Mouse (Mus musculus) myocyte (in vitro differentiated cells): Measurements from ENCODE around the gene Alg12. TPM values are rescaled to one million over a fixed set of nuclear protein-coding genes. Genes with fewer than 3 reads are reported as not detected.

ENCODE experiments used
- H3K27me3 ChIP-seq: one replicate; pipeline ENCODE4 v1.6.1; 2011; ENCODE audit not compliant: control insufficient read depth, insufficient read depth, insufficient read length
- H3K36me3 ChIP-seq: one replicate; pipeline ENCODE4 v1.6.1; 2011; ENCODE audit not compliant: control insufficient read depth, insufficient read depth
- H3K4me2 ChIP-seq: one replicate; pipeline ENCODE4 v1.6.1; 2011; ENCODE audit warnings: low read depth, control low read depth
- H3K4me3 ChIP-seq: one replicate; pipeline ENCODE4 v1.5.1; 2011; ENCODE audit warnings: mild to moderate bottlenecking, control low read depth, moderate library complexity
- H3K79me2 ChIP-seq: one replicate; pipeline ENCODE4 v1.6.1; 2011; ENCODE audit not compliant: control insufficient read depth, insufficient read depth
- H3ac ChIP-seq: one replicate; pipeline ENCODE4 v1.6.1; 2011; ENCODE audit not compliant: control insufficient read depth, insufficient read length
- CEBPB ChIP-seq: IDR thresholded peaks from 2 replicates; pipeline ENCODE4 v1.6.1; 2011; ENCODE audit warnings: mild to moderate bottlenecking, moderate library complexity; ENCODE audit not compliant: poor library complexity, insufficient read depth, severe bottlenecking
- E2F4 ChIP-seq: IDR thresholded peaks from one replicate; pipeline ENCODE4 v1.6.1; 2011; ENCODE audit warnings: mild to moderate bottlenecking, control low read depth, moderate library complexity; ENCODE audit not compliant: insufficient read depth
- MAX ChIP-seq: IDR thresholded peaks from one replicate; pipeline ENCODE4 v1.6.1; 2011; ENCODE audit warnings: low read depth, mild to moderate bottlenecking, control low read depth
- MYOD1 ChIP-seq, 3 experiments: IDR thresholded peaks; one replicate each; pipeline ENCODE4 v1.6.1; 2011; ENCODE audit warnings: control low read depth in 2 of 3, low read depth in 2 of 3, mild to moderate bottlenecking in 2 of 3, moderate library complexity in 1 of 3; ENCODE audit not compliant: insufficient read length in 2 of 3, control insufficient read depth in 1 of 3
- MYOG ChIP-seq, 3 experiments: IDR thresholded peaks; one replicate each; pipeline ENCODE4 v1.6.1; 2011; ENCODE audit warnings: control low read depth in 2 of 3, low read depth in 2 of 3, mild to moderate bottlenecking in 2 of 3; ENCODE audit not compliant: insufficient read length in 2 of 3, control insufficient read depth in 1 of 3, insufficient read depth in 1 of 3
- POLR2A ChIP-seq: IDR thresholded peaks from one replicate; pipeline ENCODE4 v1.6.1; 2011; ENCODE audit warnings: low read depth, mild to moderate bottlenecking, control low read depth, moderate library complexity; ENCODE audit not compliant: insufficient read length
- POLR2AphosphoS2 ChIP-seq: IDR thresholded peaks from one replicate; pipeline ENCODE4 v1.6.1; 2011; ENCODE audit warnings: low read depth, control low read depth; ENCODE audit not compliant: insufficient read length
- REST ChIP-seq: IDR thresholded peaks from one replicate; pipeline ENCODE4 v1.6.1; 2011; ENCODE audit warnings: mild to moderate bottlenecking, control low read depth, moderate library complexity; ENCODE audit not compliant: insufficient read depth, insufficient read length
- SRF ChIP-seq: IDR thresholded peaks from one replicate; pipeline ENCODE4 v1.6.1; 2011; ENCODE audit warnings: low read depth; ENCODE audit not compliant: control insufficient read depth, insufficient read length
- TCF12 ChIP-seq: IDR thresholded peaks from one replicate; pipeline ENCODE4 v1.6.1; 2011; ENCODE audit warnings: mild to moderate bottlenecking, control low read depth; ENCODE audit not compliant: poor library complexity, insufficient read depth, severe bottlenecking
- TCF3 ChIP-seq: IDR thresholded peaks from one replicate; pipeline ENCODE4 v1.6.1; 2011; ENCODE audit warnings: low read depth, control low read depth; ENCODE audit not compliant: insufficient read length
- USF1 ChIP-seq: IDR thresholded peaks from one replicate; pipeline ENCODE4 v1.6.1; 2011; ENCODE audit warnings: low read depth, mild to moderate bottlenecking, control low read depth, moderate library complexity
- polyA plus RNA-seq: library from polyadenylated mRNA; unstranded; fragments of >200 nt; fragmentation: generic; extraction: Trizol; gene quantifications from one replicate; pipeline ENCODE4 v1.2.1, GENCODE M21; 2012; ENCODE audit warnings: missing spikeins

Alg12 gene
- polyA plus RNA-seq, 1 experiment = 15.0 TPM

DNA sequence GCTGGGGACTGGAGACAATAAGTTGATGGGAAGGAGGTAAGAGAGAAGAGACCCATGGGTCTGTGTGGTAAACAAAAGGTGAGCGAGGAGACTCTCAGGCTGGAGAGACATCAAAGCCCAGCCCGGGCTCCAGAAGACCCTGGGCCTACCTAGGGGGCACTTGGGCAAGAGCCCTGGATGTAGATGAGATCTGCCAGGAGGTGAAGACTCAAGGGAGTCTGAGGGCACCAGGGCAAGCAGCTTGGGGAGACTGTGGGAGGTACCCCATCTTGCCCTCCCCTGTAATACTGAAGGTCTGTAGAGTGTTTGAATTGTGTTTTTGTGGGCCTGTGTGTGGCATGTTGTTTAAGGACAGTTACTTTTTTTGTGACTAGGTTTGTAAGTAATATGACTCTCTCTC is 39.6 kb upstream of the Alg12 start:
- Histone ChIP-seq H3K36me3 (no peaks in the 10 kb centered on the region), H3K79me2 (no peaks in the 10 kb centered on the region)
- TF ChIP-seq MAX = no peak
- no peak for TF ChIP-seq TCF12
- no peak for TF ChIP-seq TCF3
- TF ChIP-seq SRF = no peak
- no peak for TF ChIP-seq POLR2A
- TF ChIP-seq REST = no peak

DNA sequence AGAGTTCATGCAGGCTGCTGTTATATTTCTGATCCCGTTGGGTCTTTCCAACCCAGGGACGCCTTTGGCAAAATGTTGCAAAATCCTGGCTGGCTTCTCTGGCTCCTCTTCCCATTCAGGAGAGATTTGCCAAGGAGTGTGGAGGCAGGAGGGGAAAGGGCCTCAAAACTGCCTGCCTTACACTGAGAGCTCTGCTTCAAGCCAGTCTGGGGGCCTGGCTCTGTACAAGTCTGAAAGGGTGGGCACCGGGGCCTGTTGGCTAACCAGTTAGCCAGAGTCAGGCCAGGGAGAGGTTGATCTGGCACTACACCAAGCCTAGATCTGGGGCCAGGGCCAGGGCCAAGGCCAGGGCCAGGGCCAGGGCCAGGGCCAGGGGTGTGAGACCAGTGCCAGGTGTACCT is 39.0 kb upstream of the Alg12 start:
- H3K4me2 ChIP-seq = no peak overlapping the region
- no peaks in the 10 kb centered on the region for H3K79me2 ChIP-seq
- no peak overlapping the region for H3K4me3 ChIP-seq
- TF ChIP-seq CEBPB = no peak
- TF ChIP-seq REST = no peak
- TF ChIP-seq TCF3 = no peak
- TF ChIP-seq MYOD1 (IDR thresholded peaks at IDR 0.05; ENCODE audit: control insufficient read depth in 1 of 3, insufficient read length in 2 of 3, low read depth in 2 of 3) = no peak
- no peak for TF ChIP-seq E2F4
- TF ChIP-seq MYOG (IDR thresholded peaks at IDR 0.05; ENCODE audit: control insufficient read depth in 1 of 3, insufficient read depth in 1 of 3, insufficient read length in 2 of 3, low read depth in 2 of 3) = no peak
- TF ChIP-seq SRF = no peak
- TF ChIP-seq POLR2A = no peak
- no peak for TF ChIP-seq MAX
- no peaks in the 10 kb centered on the region for H3K36me3 ChIP-seq
- H3ac ChIP-seq = no peak overlapping the region
- H3K27me3 ChIP-seq = no peaks in the 10 kb centered on the region

More for the DNA sequence above, 39.6 kb upstream of the Alg12 start:
- Histone ChIP-seq H3ac (no peak overlapping the region), H3K4me2 (no peak overlapping the region), H3K4me3 (no peak overlapping the region), H3K27me3 (no peaks in the 10 kb centered on the region)

DNA sequence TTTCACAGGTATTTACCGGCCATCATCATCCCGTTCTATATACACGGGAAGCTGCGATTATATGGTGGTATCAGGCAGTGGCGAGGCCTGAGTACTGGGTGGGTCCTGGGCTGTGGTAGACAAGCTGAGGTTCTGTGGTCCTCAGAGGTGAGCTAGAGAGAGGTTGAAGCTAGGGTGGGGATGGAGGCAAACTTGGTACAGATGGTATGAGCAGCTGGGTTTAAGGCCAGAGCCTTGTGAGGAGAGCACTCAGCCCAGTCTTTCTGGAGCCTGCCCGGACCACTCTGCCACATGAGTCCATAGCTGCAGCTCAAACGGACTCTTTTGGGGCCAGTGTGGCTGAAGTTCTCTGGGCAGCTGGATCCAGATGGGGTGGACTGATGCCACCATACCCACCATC is 38.2 kb upstream of the Alg12 start:
- TF ChIP-seq MYOD1 (IDR thresholded peaks at IDR 0.05; ENCODE audit: control insufficient read depth in 1 of 3, insufficient read length in 2 of 3, low read depth in 2 of 3) (no peak), SRF (no peak), TCF12 (no peak), POLR2A (no peak), E2F4 (no peak), USF1 (no peak), CEBPB (no peak), REST (no peak), MAX (no peak), MYOG (IDR thresholded peaks at IDR 0.05; ENCODE audit: control insufficient read depth in 1 of 3, insufficient read depth in 1 of 3, insufficient read length in 2 of 3, low read depth in 2 of 3) (no peak), POLR2AphosphoS2 (no peak), TCF3 (no peak)
- Histone ChIP-seq H3K36me3 (no peaks in the 10 kb centered on the region), H3K27me3 (no peaks in the 10 kb centered on the region), H3K79me2 (no peaks in the 10 kb centered on the region), H3K4me3 (no peak overlapping the region), H3ac (no peak overlapping the region), H3K4me2 (no peak overlapping the region)

DNA sequence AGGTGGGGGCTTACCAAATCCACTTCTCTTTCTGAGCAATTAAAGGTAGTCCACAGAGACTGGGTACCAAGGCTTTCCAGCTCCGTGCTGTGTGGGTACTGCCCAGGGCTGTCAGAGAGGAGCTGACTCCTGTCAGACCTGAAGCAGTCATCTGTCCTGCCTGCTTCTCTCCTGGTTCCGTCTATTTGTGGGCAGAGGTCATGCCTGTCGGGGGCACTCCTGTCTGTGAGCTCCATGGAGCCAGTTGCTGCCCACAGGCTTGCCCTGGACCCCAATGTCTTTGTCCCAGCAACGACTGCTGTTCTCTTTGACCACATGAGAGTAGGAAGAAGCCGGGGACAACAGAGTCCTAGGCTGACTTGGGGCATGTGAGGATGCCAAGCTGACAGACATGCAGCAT is 37.5 kb upstream of the Alg12 start:
- no peak for TF ChIP-seq TCF12
- TF ChIP-seq SRF = no peak
- TF ChIP-seq E2F4 = no peak
- Histone ChIP-seq H3ac (no peak overlapping the region), H3K36me3 (no peaks in the 10 kb centered on the region), H3K4me2 (no peak overlapping the region), H3K79me2 (no peaks in the 10 kb centered on the region), H3K4me3 (no peak overlapping the region), H3K27me3 (no peaks in the 10 kb centered on the region)

DNA sequence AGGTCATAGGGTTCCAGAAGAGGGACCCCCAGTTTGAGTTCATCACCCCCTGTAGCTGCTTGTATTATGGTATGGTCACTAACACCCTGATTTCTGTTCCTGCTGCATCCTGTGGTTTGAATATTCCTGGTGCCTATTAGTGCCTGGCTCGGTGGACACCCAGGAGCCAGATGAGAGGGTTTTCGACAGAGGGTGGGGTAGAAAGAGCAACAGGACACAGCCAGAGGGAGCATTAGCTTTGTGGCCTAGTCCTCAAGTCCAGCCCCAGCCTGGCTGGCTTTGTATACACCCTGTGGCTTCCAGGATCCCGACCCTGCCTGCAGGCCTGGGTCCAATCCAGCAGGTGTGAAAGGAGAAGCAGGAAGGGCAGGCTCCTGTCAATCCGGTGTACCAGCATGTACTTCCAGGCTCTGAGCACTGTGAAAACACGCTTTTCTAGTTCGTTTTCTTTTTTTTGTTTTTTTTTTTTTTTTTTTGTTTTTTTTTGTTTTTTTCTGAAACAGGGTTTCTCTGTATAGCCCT is 36.8 kb upstream of the Alg12 start:
- Histone ChIP-seq H3K27me3 (no peaks in the 10 kb centered on the region), H3K4me2 (peak overlapping the region; percentile 79), H3K4me3 (no peak overlapping the region), H3K79me2 (no peaks in the 10 kb centered on the region), H3ac (no peak overlapping the region), H3K36me3 (no peaks in the 10 kb centered on the region)
- TF ChIP-seq SRF (peak; percentile 42), MYOG (IDR thresholded peaks at IDR 0.05; ENCODE audit: control insufficient read depth in 1 of 3, insufficient read depth in 1 of 3, insufficient read length in 2 of 3, low read depth in 2 of 3) (no peak)
